Mouse (Mus musculus) kidney, embryonic 16.5 days (tissue): ENCODE measurements around the gene Poglut1. TPM values are rescaled to one million over a fixed set of nuclear protein-coding genes. Genes with fewer than 3 reads are reported as not detected.

Source experiments
- ATAC-seq: fragments of 200-750 bp; cut with Nextera tagmentation; 2 replicates; pipeline ENCODE4 v1.8.0; 2017; ENCODE audit warnings: moderate TSS enrichment; ENCODE audit not compliant: low FRiP score, low TSS enrichment
- H3K27ac ChIP-seq: fragments of 300-500 bp; sonication (generic); 2 replicates; pipeline ENCODE4 v1.5.1; 2014; ENCODE audit warnings: low read length
- H3K27me3 ChIP-seq: fragments of 300-500 bp; sonication (generic); 2 replicates; pipeline ENCODE4 v1.6.1; 2014; ENCODE audit warnings: low read length, control low read depth, mixed read lengths; ENCODE audit not compliant: insufficient read depth
- H3K36me3 ChIP-seq: fragments of 300-500 bp; sonication (generic); 2 replicates; pipeline ENCODE4 v1.6.1; 2014; ENCODE audit warnings: low read length, control low read depth, mixed read lengths; ENCODE audit not compliant: insufficient read depth
- H3K4me1 ChIP-seq: fragments of 300-500 bp; sonication (generic); 2 replicates; pipeline ENCODE4 v1.6.1; 2014; ENCODE audit warnings: low read length, control low read depth, mixed read lengths; ENCODE audit not compliant: insufficient read depth
- H3K4me2 ChIP-seq: fragments of 300-500 bp; sonication (generic); replicated peaks from 2 replicates; pipeline ENCODE4 v1.6.1; 2014; ENCODE audit warnings: low read depth, low read length
- H3K4me3 ChIP-seq: fragments of 300-500 bp; sonication (generic); 2 replicates; pipeline ENCODE4 v1.5.1; 2014; ENCODE audit warnings: mild to moderate bottlenecking, low read length
- H3K9ac ChIP-seq: fragments of 300-500 bp; sonication (generic); replicated peaks from 2 replicates; pipeline ENCODE4 v1.6.1; 2014; ENCODE audit warnings: low read length
- H3K9me3 ChIP-seq: fragments of 300-500 bp; sonication (generic); 2 replicates; pipeline ENCODE4 v1.6.1; 2016; ENCODE audit warnings: low read length, control low read depth
- WGBS: fragments of 180-500 bp; shearing (Covaris S2); extraction: QIAGEN DNeasy Blood & Tissue Kit; methylation state at CpG from one replicate; pipeline ENCODE4 v1.1.7; 2014; 5-methylcytosine and 5-hydroxymethylcytosine counted together
- polyA plus RNA-seq: library from polyadenylated mRNA; unstranded; fragments of >200 nt; fragmentation: Nextera tagmentation; extraction: Ambion mirVana; gene quantifications from 2 replicates; pipeline ENCODE4 v1.2.1, GENCODE M21; 2015

The Poglut1 gene
- polyA plus RNA-seq, 1 experiment from 2014 or later = 62.2 TPM

DNA sequence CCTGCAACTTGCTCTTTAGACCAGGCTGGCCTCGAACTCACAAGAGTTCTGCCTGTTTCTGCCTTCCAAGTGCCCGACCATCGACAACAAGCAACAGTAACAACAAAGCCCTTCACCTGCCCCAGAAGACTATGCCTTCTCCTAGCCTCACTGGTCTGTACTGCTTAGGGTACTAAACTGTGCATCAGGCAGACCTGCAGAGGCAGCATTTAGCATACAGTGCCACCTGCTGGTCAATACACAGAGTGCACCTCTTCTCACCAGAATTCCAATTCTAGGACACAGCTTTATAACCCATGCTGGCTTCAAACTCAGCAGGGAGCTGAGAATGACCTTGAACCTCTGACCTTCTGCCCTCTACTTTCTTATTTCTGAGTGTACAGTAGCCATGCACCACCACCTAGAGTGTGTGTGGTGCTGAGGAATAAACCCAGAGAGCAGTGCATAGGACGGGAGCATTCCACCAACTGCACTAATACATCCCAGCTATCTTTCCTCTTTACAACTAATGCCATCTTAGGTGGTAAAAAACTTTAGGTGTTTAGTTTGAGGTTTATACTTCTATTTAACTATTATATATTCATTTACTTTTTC, 43.9 kb downstream of the Poglut1 start:
- Histone ChIP-seq H3K36me3 (peaks cover 32% of the 10 kb centered on the region), H3K4me3 (no peak overlapping the region), H3K9me3 (no peaks in the 10 kb centered on the region), H3K27ac (no peak overlapping the region), H3K4me2 (no peak overlapping the region), H3K27me3 (no peaks in the 10 kb centered on the region), H3K9ac (no peak overlapping the region), H3K4me1 (no peaks in the 10 kb centered on the region)
- ATAC-seq = peak; percentile 91
- WGBS = 80% methylated on average over 4 of the region's 4 CpGs

DNA sequence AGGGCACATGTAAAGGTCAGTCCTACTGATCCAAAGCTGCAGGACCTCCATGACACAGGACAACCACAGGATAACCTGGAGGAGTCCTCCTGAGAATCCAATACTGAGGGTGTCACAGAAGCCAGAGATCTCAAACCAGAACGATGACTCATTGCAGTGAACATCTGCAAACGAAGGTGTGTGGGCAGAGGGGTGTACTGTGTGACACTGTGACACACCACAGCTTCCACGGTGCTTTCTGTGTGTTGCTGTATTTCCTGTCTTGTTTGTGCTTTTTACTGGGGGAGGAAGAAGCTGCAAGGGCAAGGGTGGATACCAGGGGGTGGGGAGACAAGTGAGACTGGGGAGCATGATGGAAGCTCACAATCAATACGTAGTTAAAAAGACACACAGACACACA, 46.5 kb downstream of the Poglut1 start:
- WGBS = 87% methylated on average over 4 of the region's 4 CpGs
- H3K9ac ChIP-seq = no peak overlapping the region
- H3K4me1 ChIP-seq = no peaks in the 10 kb centered on the region
- no peak overlapping the region for H3K4me3 ChIP-seq
- no peaks in the 10 kb centered on the region for H3K27me3 ChIP-seq
- peaks cover 44% of the 10 kb centered on the region for H3K36me3 ChIP-seq
- H3K9me3 ChIP-seq = no peaks in the 10 kb centered on the region
- H3K4me2 ChIP-seq = no peak overlapping the region
- ATAC-seq = no peak
- H3K27ac ChIP-seq = no peak overlapping the region

DNA sequence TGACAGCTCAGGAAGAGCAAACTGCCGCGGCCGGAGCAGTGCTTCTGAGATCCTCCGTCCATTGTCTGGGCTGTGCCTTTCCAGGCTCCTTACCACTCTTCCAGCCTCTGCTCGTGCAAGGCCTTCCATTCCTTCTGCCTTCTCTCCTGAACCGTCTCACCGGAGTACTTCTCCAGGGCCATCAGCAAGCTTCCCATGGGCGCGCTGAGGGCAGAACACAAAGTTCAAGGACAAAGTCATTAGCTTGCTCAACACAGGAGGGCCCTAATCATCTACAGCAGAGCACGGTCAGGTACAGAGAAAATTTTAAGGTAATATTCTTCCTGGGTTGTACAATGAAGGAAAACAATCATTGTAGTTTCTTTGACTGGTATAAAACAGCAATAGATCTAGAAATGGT, 47.6 kb downstream of the Poglut1 start:
- no peak overlapping the region for H3K4me3 ChIP-seq
- ATAC-seq = no peak
- no peaks in the 10 kb centered on the region for H3K9me3 ChIP-seq
- H3K4me2 ChIP-seq = no peak overlapping the region
- H3K27me3 ChIP-seq = no peaks in the 10 kb centered on the region
- H3K4me1 ChIP-seq = no peaks in the 10 kb centered on the region
- peaks cover 45% of the 10 kb centered on the region for H3K36me3 ChIP-seq
- 94% methylated on average over 10 of the region's 10 CpGs for WGBS
- no peak overlapping the region for H3K9ac ChIP-seq
- no peak overlapping the region for H3K27ac ChIP-seq

DNA sequence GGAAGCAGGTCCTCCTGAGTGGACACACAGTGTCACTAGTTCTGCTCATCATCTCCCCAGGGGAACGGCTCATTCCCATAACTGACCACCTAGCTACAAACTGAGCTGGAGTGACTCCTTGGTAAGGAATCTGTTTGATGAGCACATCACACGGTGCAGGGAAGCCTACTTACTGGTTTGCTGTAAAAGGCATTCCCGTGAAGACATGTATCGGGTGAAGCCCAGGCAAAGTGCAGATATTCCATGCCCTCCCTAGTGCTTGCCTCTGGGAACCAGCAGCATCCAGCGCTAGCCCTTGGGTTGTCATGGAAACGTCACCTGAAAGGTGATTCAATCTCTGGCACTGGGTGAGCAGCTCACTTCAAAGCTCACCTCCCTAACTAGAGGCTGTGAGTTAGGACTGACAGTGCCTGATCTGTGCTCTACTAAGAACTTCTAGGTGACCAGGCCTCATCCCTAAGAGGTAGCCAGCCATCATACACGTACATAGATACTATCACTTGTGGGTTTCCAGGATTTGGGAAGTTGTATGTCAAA, 53.4 kb downstream of the Poglut1 start:
- H3K9me3 ChIP-seq = no peaks in the 10 kb centered on the region
- peaks cover 27% of the 10 kb centered on the region for H3K36me3 ChIP-seq
- H3K27me3 ChIP-seq = no peaks in the 10 kb centered on the region
- no peak overlapping the region for H3K9ac ChIP-seq
- 74% methylated on average over 7 of the region's 7 CpGs for WGBS
- ATAC-seq = no peak
- H3K4me2 ChIP-seq = no peak overlapping the region
- no peak overlapping the region for H3K4me3 ChIP-seq
- no peak overlapping the region for H3K27ac ChIP-seq
- H3K4me1 ChIP-seq = no peaks in the 10 kb centered on the region

DNA sequence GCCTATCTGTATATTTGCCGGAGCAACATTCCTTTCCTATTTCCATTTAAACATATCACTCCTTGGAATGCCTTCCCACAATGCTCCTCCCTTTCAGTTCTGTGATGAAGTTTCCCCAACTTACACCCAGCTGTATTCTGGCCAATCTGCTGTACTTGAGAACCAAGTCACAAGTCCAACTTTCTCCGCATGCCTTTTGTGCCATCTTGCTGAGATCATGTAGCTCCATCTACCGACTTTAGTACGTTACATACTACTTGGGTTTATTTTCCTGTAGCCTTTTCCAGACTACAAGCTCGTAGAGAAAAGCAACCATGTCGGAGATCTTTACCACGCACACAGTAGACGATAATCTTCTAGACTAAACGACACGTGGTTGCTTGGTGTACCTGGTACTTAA, 56.2 kb downstream of the Poglut1 start:
- no peak overlapping the region for H3K9ac ChIP-seq
- no peaks in the 10 kb centered on the region for H3K27me3 ChIP-seq
- ATAC-seq = no peak
- H3K27ac ChIP-seq = no peak overlapping the region
- 87% methylated on average over 10 of the region's 10 CpGs for WGBS
- no peak overlapping the region for H3K4me3 ChIP-seq
- H3K36me3 ChIP-seq = peaks cover 13% of the 10 kb centered on the region
- no peaks in the 10 kb centered on the region for H3K4me1 ChIP-seq
- no peaks in the 10 kb centered on the region for H3K9me3 ChIP-seq
- no peak overlapping the region for H3K4me2 ChIP-seq

DNA sequence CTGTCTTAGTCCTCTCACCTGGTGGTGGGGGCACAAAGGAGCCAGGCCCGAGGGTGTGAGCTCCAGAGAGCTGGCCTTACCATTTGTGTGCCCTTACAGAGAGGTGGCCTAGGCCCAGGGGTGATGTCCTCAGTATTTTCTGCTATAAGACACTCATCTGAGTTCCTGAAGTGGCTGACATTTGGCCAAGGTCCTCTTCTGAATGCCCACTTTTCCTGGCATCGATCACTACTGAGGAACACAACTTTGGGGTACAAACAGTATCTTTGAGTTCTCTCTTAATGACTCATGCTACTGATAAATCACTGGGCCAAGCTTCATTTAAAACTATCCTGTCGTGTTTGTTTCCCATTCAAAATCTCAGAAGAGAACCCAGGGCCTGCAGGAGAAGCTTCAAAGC, 57.5 kb downstream of the Poglut1 start:
- Histone ChIP-seq H3K9ac (no peak overlapping the region), H3K27ac (no peak overlapping the region), H3K4me1 (no peaks in the 10 kb centered on the region), H3K9me3 (no peaks in the 10 kb centered on the region), H3K27me3 (no peaks in the 10 kb centered on the region), H3K4me2 (no peak overlapping the region), H3K36me3 (peaks cover 4% of the 10 kb centered on the region), H3K4me3 (no peak overlapping the region)
- WGBS = 86% methylated on average over 3 of the region's 3 CpGs
- ATAC-seq = no peak

DNA sequence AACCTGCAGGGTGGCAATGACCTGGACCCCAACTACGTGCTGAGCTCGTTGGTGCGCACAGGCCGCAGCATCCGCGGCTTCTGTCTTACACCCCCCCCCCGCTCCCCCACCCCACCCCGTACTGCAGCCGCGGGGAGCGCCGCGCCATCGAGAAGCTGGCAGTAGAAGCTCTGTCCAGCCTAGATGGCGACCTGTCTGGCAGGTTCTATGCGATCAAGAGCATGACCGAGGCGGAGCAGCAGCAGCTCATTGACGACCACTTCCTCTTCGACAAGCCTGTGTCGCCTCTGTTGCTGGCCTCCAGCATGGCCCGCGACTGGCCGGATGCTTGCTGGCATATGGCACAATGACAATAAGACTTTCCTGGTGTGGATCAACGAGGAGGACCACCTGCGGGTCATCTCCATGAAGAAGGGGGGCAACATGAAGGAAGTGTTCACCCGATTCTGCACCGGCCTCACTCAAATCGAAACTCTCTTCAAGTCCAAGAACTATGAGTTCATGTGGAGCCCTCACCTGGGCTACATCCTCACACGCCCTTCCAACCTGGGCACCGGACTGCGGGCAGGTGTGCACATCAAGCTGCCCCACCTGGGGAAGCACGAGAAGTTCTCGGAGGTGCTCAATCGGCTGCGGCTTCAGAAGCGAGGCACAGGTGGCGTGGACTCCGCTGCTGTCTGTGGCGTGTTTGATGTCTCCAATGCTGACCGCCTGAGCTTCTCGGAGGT, 66.3 kb downstream of the Poglut1 start:
- 29% methylated on average over 40 of the region's 42 CpGs for WGBS

DNA sequence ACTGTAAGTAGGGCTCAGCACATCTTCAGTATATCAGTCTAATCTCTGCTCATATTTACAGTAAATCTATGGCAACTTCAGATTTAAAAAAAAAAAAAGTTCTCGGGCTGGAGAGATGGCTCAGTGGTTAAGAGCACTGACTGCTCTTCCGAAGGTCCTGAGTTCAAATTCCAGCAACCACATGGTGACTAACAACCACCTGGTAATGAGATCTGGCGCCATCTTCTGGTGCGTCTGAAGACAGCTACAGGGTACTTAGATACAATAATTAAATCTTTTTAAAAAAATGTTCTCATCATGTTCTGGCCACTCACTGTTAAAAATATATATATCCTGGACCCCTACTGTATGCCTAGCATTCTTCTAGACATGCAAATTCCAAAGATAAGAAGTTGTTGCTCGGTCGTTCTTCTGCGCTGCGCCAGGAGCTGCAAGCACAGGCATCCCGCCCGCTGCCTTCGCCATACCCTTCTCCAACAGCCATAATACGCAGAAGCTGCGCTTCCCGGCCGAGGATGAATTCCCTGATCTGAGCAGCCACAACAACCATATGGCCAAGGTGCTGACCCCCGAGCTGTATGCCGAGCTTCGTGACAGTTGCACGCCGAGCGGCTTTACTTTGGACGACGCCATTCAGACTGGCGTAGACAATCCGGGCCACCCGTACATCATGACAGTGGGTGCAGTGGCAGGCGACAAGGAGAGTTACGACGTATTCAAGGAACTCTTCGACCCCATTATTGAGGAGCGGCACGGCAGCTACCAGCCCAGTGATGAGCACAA, 67.1 kb downstream of the Poglut1 start:
- Histone ChIP-seq H3K4me2 (peak overlapping the region; percentile 61), H3K9ac (peak overlapping the region; percentile 26), H3K27ac (no peak overlapping the region), H3K9me3 (no peaks in the 10 kb centered on the region), H3K36me3 (no peaks in the 10 kb centered on the region), H3K27me3 (peaks cover 16% of the 10 kb centered on the region), H3K4me3 (peak overlapping the region; percentile 38), H3K4me1 (peaks cover 9% of the 10 kb centered on the region; the same call in 1 of the 2 replicates)
- WGBS = 18% methylated on average over 32 of the region's 32 CpGs
- peak; percentile 27; the same call in 1 of the 2 replicates for ATAC-seq

More for the DNA sequence above, 66.3 kb downstream of the Poglut1 start:
- Histone ChIP-seq H3K36me3 (no peaks in the 10 kb centered on the region), H3K27me3 (peaks cover 16% of the 10 kb centered on the region), H3K4me3 (peak overlapping the region; percentile 38), H3K9me3 (no peaks in the 10 kb centered on the region), H3K4me1 (peaks cover 9% of the 10 kb centered on the region; the same call in 1 of the 2 replicates), H3K27ac (no peak overlapping the region), H3K9ac (peak overlapping the region; percentile 26), H3K4me2 (peak overlapping the region; percentile 61)
- peak; percentile 76; the same call in 1 of the 2 replicates for ATAC-seq

DNA sequence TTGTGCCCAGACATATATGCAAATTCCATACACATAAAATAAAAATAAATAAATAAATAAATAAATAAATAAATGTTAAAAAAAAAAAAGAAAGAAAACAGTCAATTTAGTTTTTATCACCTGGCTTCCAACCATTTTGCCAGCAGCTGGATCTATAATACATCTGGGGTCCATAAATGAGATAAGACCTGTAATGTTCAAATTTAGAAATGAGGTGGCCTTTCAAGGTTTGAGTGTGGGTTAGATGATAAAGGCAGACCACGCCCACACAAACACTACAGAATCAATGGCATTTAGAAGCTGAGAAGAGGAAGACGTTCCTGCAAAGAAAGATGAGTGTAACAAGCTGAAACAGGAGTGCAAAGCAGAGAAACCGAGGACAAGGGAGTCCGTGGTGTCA, 68.7 kb downstream of the Poglut1 start:
- H3K27me3 ChIP-seq = peaks cover 16% of the 10 kb centered on the region
- no peak for ATAC-seq
- WGBS = 77% methylated on average over 4 of the region's 4 CpGs
- H3K36me3 ChIP-seq = no peaks in the 10 kb centered on the region
- no peak overlapping the region for H3K4me3 ChIP-seq
- no peaks in the 10 kb centered on the region for H3K9me3 ChIP-seq
- no peak overlapping the region for H3K4me2 ChIP-seq
- peaks cover 16% of the 10 kb centered on the region for H3K4me1 ChIP-seq
- H3K9ac ChIP-seq = no peak overlapping the region
- no peak overlapping the region for H3K27ac ChIP-seq
